Mouse (Mus musculus) spleen, postnatal 14 days (tissue): ENCODE measurements around the gene Aqp6.

Source experiments
- DNase-seq, 2 experiments: peaks; one replicate each; pipeline ENCODE4 v3.0.0; 2021 to 2022; ENCODE audit warnings: low spot score in 2 of 2

Gene Aqp6

DNA sequence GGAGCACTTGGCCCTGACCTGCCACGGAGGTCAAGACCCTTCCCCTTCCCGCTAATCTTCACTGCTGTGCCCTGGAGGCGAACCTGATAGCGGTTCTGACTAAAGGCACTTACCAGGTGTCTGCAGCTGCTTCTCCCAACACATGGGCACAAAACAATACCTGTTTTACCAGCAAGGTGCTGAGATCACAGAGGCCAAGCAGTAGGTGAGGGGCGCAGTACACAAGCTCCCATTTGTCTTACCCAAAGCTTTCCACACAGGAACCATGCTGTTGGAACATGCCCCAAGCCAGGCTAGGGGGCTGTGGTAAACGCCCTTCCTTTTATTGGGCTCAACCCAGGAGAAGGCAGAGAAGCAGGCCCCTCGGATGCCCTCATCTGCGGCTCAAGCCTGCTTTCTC lies 3.6 kb upstream of the Aqp6 start:
- DNase-seq = no peak

DNA sequence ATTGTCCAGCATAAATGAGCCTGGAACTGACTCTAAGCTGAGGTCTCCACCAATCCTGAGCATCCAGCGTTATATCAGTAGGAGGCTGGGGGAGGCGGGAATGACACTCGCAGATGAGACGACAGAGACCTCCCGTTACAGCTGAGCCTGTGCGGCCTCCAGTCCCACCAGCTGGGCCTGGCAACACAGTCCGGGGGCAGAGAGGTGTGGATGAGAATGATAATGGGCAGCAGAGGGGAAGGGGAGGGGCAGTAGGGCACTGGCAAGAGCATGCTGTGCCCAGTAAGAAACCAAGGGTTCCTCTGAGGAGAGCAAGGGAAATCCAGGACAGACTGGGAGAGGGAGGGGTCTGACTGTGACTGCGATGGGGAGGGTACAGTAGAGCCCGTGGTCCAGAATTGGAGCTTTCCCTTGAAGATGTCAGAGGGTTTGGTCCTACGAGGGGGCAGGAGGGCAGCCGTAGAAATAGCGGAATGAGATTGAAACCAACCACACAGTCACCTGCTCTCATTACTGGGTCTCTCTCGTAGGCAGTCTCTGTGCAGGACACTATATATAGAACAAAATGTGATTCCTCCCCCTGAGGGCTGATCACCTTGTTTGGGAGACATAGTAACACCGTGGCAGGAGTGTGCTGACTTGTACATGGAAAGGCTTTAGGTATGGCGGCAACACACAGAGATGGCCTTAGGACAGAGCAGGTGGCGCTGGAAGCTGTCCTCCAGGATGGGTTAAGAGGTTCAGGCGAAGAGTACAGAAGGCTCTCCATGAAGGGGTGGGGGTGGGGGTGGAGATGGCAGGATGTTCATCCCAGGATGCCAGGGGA lies 1.7 kb upstream of the Aqp6 start:
- no peak for DNase-seq

DNA sequence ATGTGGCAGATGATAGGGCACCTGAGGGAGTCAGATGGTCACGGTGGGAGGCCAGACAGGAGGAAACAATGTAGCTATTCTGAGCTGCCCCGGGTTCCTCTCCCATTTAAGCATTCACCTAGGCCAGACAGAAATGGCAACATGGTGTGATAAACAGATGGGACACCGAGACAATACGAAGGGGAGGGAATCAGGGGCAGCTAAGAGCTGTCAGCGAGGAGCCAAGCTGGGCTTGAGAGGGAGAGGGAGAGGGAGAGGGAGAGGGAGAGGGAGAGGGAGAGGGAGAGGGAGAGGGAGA lies 572 bp downstream of the Aqp6 start:
- no peak for DNase-seq

DNA sequence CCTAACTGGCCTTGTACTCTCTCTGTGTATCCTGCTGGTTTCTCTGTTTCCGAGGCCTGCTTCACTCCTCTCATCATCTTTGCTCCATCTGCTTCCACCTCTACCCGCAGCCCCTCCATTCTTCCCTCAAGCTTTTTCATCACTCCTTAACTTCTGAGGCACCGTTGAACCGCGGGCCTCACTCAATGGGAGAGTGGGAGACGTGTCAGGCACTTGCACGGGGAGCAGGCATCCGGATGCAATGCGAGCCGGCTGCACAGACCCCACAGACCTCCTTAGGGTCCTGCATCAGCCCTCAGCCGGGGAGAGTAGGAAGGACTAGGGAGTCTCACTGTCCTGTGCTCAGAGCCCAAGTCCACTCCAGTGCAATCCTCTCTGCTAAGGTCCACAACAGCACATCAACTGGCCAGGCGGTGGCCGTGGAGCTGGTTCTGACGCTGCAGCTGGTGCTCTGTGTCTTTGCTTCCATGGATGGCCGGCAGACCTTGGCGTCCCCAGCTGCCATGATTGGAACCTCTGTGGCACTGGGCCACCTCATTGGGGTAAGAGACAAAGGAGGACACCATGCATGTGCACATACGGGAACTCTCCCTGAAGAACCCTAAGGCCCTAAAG lies 1.1 kb downstream of the Aqp6 start:
- DNase-seq = no peak

DNA sequence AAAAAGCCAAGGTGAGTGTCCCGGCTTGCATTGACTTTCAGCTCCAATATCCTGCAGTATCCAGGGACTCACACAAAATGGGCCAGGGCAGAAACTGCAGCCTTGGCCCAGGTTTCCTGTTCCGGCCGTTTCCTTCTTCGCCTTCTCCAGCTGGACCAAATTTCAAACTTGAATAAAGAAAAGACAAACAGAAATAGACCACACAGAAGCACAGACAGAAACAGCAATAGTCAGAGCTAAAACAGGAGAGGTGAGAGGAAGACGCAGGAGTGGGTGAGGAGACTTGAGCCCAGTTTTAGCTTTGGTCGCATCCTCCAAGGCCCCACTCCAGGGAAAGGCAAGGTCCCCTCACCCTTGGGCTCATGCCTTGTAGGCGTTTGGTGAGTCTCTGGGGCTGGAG lies 2.0 kb downstream of the Aqp6 start:
- no peak for DNase-seq

DNA sequence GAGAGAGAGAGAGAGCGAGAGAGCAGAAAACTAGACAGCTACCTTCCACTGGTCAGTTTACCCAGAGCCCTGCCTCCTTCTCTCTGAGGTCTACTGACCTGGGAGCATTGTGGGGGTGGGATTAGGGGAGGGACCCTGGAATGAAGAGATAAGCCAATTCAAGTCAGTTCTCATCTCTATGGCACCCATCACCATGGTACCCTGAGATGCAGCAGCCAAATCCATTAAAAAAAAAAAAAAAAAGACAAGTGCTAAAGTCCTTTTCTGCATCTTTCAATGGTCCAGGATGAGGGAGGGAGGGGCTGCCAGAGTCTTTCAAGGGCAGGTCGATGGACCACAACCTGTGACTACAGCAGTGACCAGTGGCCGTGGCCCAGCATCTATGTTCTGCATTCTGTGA lies 4.4 kb downstream of the Aqp6 start:
- no peak for DNase-seq

DNA sequence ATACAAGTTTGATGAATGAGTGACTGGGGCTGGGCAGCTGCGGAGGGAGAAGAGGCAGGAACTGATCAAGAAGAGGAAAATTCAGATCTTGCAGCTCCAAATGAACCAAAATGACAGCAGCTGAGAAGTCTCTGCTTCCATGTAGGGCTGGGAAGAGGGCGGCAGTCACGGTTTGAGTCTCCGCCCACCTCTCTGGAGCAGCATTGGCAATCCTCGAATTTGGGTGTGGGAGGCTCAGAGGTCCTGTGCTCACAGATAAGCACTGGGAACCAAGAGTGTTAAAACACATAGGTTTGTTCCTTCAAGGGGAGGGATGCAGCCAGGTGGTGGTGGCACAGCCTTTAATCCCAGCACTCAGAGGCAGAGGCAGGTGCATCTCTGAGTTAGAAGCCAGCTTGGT lies 5.3 kb downstream of the Aqp6 start:
- DNase-seq = no peak

DNA sequence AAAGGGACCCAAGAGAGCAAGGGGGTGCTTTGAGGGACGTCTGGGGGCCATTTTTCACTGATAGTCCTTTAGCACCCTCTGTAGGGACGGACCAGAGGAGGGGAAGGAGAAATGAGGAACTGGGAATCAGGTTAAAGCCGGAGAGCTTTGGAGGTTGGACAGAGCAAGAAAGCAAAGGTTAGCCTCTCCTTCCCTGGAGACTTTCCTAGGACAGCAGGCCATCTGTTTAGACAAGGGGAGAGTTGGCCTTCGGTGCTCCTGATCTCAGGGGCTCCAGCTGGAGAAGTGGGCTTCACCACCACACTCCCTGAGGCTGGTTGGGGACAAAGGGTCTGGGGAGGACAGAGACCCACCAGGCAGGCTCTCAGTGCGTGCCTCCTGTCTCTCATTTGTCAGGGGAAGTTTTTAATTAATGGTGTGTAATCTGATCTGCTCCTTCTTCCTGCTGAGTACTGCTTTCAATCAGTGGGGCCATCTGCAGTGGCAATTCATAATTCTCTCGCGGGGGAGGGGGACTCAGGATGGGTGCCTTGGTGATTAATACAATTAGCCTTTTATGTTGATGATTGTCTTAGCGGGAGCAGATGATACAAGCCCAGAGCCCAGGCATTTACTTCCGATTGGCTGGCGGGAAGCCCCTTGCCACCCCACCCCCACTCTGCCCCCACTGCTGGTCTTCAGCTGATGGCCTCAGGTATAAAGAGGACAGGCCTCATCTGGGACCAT lies 6.4 kb downstream of the Aqp6 start:
- DNase-seq = no peak

DNA sequence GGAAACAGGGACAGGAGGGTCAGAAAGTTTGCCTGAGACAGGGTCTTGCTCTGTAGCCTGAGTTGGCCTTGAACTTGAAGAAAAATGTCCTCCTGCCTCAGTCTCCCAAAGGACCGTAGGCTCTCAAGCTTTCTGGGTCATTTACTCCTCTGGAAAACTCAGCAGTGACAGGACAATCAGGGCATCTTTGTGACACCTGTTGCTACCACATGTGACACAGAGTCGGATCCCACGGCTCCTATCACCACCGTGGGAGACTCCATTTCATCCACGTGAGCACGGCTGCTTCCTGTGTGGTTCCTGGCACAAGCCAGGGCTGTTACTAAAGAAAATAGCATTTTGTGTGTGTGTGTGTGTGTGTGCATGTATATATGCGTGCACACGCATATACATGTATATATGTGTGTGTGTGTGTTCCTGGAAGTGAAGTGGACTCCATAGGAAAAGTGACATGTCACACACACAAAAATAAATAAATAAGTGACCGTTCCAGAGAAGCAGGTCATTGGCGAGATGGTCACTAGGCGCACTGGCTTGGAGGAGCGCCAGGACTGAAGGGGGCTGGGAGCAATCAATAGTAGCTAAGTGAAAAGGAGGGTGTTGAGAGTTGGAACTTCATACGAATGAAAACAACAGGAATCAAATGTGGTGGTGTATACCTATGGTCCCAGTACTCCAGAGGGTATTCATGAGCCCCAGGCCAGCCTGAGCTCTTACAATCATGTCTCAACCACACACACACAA lies 7.4 kb downstream of the Aqp6 start:
- no peak for DNase-seq

DNA sequence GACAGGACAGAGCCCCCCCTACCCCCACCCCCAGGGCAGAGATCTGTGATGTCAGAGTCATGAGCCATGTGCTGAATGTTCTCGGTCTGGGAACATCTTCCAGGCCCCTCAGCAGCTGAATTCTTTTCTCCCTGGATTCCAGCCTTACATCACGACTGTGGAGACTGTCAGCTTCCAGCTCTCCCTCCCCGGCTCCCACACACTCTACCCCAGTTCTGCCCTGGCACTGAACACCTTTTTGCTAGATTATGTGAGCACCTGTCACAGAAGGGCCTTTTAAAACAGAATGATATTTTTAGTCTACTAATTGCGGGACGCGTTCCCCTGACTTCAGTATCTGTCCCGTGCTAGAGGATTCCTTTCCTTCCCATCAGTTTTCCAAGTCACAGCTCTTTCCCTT lies 10.4 kb downstream of the Aqp6 start:
- no peak for DNase-seq

DNA sequence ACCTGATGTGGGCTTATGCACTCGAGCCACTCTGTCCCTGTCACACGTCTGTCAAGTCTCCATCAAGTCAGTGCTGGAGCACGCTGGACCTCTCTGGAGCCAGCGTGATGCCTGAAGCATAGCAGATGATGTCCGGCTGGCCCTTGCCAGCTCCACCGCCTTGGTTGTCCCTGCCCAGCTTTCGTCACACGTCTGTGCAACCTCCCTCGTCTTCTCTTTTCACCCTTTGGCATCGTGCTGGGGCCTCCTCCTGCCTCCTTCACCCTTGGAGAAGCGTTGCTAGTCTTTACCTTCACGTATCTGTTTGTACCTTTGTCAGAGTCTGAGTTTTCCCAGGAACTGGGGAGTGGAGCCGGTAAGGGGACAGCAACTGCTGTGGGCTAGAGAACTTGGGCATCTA lies 13.1 kb downstream of the Aqp6 start:
- no peak for DNase-seq

DNA sequence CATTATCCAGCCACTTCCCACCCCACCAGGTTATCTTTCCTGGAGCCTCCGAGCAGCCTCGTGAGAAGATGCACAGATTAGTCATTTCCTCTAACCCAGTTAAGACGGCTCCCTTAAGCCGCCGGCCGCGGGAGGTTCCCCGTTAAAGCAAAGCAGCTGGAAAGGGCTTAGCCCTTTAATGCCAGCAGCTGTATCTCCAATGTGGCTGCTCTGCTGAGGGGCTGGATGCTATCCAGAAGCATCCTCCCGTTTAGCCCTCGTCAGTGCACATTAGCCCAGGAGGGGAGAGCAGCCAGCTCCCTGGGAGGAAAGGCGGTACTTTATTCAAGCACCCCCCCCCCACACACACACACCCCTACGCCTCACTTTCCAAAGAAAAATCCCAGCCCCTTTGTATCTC lies 13.6 kb downstream of the Aqp6 start:
- no peak for DNase-seq

DNA sequence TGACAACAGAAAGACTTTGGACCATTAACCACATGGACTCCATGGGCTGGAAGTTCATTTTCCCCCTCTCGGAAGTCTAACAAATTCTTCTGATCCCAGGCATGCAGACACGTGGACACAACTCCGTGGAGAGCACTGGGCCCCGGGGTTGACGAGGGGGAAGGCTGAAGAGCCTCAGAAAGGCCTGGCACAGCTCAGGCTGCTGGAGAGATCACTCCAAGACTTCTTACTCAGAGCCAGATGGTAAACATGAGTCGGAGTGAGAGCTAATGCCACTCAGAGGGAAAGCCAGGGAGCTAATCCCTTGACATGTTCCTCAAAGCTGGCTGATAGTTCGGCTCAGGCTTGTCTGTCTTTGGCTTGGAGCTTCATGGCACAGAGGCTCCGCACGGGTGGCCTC lies 14.0 kb downstream of the Aqp6 start:
- DNase-seq = no peak

DNA sequence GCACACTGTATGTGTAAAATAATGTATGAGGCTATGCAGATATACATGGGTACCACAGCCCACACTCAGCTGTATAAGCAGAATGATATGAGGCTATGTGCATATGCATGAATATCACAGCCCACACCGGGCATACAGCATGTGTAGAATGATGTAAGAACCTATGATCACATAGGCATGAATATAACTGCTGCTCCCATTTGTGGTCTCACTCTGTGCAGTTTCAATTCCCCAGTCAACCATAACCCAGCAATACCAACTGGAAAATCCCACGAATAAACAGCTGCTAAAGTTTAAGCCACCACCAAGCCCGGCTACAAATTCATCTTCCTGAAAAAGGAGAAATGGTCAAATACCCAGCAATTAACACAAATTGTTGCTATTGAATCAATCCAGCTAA lies 17.4 kb downstream of the Aqp6 start:
- no peak for DNase-seq

DNA sequence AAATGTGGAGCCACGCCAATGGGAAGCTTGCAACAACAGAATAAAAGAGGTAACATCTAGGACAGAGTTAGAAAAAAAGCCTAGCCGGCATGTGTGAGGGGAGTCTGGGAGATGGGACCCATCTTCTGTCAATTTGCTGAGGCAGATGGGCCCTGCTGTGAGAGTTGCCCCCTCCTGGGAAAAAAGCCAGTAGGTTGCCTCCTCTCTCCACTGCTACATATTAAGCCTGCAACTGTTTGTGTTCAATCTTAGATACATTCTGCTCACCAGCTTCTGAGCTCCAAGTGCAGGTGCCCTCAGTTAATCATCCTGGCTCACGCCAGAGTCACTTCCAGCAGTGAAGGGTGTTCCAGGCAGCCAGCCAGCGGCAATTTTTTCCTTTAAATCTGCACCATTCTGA lies 18.6 kb downstream of the Aqp6 start:
- no peak for DNase-seq

DNA sequence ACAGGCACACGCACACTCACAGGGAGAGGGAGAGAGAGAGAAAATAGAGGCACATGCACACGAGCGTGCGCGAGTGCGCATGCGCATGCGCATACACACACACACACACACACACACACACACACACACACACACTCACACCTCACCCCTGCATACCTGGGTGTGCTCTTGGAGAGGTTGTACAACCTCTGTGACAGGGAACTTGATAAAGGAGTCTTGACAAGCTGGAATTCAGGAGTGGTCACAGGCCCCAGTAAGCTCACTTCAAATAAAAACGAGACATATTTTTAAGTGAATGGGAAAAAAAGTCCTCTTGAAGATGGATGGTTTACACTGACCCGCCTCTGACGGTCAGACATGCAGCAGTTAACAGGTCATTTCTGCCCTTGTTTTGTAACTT lies 20.9 kb downstream of the Aqp6 start:
- DNase-seq = no peak

DNA sequence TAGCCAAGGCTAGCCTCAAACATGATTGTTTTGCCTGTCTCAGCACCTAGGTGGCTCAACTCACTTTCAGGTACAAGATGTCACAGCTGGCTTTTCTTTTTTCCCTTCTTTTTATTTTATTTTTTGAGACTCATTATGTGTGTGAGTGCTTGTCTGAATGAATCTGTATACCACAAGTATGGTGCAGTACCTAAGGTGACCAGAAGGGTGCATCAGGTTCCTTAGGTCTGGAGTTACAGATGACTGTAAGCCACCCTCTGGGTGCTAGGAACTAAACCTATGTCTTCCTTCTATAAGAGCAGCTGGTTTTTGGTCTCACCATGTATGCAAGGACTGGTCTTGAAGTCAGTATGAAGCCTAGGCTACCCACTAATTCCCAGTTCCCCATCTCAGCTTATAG lies 30.4 kb downstream of the Aqp6 start:
- DNase-seq = no peak

DNA sequence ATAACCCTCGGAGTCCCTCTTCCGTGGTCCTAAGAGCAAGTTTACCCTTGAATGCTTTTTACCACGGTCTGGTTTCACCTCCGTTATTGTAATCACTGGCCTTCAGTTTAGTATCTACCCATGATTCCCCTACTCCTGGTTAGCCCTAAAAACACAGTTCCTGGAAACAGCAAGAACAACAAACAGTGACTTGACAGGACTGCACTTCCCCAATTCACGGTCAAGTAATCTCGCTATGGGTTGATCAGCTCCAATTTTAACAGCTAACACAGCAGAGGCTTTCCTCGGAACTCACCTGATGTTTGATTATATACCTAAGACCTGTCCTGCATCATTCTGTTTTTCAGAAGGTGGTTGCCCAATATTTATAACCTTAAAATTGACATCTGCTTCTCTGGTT lies 33.5 kb downstream of the Aqp6 start:
- DNase-seq = no peak

DNA sequence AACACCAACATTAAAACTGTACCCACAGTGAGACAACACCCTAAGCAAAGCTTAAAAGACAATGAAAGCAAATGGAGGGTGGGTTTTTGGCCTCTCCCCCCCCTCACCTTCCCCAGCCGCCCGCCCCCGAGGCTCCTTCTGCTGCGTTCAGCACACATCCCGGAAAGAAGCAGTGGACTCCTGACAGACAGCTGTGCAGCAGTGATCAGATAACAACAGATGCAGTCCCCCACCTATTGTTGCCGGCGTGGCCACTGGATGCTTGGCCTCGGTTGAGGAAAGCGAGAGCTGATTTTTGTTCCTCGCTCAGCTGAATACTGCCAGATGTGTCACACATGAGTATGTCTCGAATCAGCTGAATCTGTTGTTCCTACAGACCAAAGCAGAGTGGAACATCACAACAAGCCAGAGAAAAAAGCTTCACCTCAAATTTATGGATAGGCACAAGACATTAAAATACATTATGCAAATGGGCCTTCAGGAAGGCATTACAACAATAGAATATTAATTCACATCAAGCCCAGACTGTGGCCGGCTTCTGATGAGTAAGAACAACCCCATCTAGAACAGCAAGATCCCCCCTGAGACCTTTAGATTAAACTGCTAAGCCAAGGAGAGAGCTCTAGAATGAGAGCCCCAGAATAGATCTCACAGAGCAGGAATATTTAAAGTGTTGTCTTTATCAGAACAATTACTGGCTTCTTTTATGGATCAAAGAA lies 36.4 kb downstream of the Aqp6 start:
- DNase-seq = no peak

DNA sequence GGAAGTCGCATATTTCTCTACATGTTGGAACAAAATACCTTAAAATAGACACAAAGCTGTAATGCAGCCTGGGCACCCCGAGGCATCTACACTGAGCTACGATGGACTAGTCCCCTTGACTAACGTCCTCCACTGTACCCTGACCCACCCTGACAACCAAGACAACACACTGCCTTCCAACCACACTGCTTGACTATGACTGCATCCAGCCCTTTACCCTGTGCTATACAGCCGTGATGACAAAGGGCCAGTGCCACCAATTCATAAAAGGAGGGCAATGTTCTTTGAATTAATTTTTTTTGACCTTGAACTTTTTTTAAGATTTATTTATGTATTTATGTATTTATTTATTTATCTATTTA lies 36.9 kb downstream of the Aqp6 start:
- DNase-seq = no peak

DNA sequence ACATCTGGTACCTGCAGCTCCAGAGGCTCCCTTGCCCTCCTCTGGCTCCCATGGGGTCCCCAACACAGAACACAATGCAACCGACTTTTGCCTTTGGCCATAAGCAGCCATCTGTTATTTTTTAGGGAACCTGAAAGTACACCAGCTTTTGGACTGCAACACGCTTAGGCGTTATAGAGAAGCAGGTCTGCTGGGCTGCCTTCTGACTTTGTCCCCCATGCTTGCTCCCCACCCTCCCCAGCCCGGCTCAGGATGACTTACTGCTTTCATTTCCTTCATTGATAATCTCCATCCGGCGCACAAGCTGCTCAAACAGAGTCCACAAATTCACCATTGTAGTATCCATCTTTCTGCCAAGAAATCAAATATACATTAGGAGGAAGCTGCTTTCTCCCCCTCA lies 41.4 kb downstream of the Aqp6 start:
- no peak for DNase-seq

DNA sequence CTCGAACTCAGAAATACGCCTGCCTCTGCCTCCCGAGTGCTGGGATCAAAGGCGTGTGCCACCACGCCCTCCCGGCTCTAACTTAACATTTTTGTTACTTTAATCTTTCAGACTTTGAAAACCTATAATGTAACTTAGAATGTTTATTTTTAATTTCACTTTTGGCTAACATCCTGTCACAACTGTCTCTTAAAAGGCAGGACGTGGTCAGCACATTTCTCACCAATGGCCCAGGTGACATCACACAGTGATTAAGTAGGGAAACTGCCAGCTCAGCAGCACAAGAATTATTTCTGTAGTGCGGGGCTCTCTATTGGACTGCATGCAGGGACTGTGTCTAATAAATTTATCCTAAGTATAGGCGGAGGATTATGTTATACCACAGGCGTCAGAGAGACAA lies 42.6 kb downstream of the Aqp6 start:
- no peak for DNase-seq
